Mouse (Mus musculus) cerebellum, adult 2 months (tissue): Measurements from ENCODE around the gene H2-T3.

Experiments used
- CTCF ChIP-seq: fragments of 200-500 bp; IDR thresholded peaks from 2 replicates; pipeline ENCODE4 v1.5.1; 2011; ENCODE audit warnings: low read depth, mild to moderate bottlenecking, control low read depth, low read length, moderate library complexity, borderline replicate concordance; ENCODE audit not compliant: insufficient read depth
- POLR2A ChIP-seq: fragments of 200-500 bp; IDR thresholded peaks from 2 replicates; pipeline ENCODE4 v1.6.1; 2011; ENCODE audit warnings: low read length, control low read depth, borderline replicate concordance; ENCODE audit not compliant: insufficient read depth

GRCm38 (mm10) chr17:36215586-36215985 is 25.5 kb upstream of the H2-T3 start:
- no peak for TF ChIP-seq POLR2A
- TF ChIP-seq CTCF: no peak
